Mouse (Mus musculus) kidney, embryonic 16.5 days (tissue): ENCODE measurements at regions not wholly inside any gene's neighbourhood (a gene's known extent, or its start where the extent isn't known, plus 50 kb on each side); places are given as distances from the start of the nearest gene placed in this dataset.

ENCODE experiments used
- ATAC-seq: fragments of 200-750 bp; cut with Nextera tagmentation; 2 replicates; pipeline ENCODE4 v1.8.0; 2017; ENCODE audit warnings: moderate TSS enrichment; ENCODE audit not compliant: low FRiP score, low TSS enrichment
- H3K27ac ChIP-seq: fragments of 300-500 bp; sonication (generic); 2 replicates; pipeline ENCODE4 v1.5.1; 2014; ENCODE audit warnings: low read length
- H3K27me3 ChIP-seq: fragments of 300-500 bp; sonication (generic); 2 replicates; pipeline ENCODE4 v1.6.1; 2014; ENCODE audit warnings: low read length, control low read depth, mixed read lengths; ENCODE audit not compliant: insufficient read depth
- H3K36me3 ChIP-seq: fragments of 300-500 bp; sonication (generic); 2 replicates; pipeline ENCODE4 v1.6.1; 2014; ENCODE audit warnings: low read length, control low read depth, mixed read lengths; ENCODE audit not compliant: insufficient read depth
- H3K4me1 ChIP-seq: fragments of 300-500 bp; sonication (generic); 2 replicates; pipeline ENCODE4 v1.6.1; 2014; ENCODE audit warnings: low read length, control low read depth, mixed read lengths; ENCODE audit not compliant: insufficient read depth
- H3K4me2 ChIP-seq: fragments of 300-500 bp; sonication (generic); replicated peaks from 2 replicates; pipeline ENCODE4 v1.6.1; 2014; ENCODE audit warnings: low read depth, low read length
- H3K4me3 ChIP-seq: fragments of 300-500 bp; sonication (generic); 2 replicates; pipeline ENCODE4 v1.5.1; 2014; ENCODE audit warnings: mild to moderate bottlenecking, low read length
- H3K9ac ChIP-seq: fragments of 300-500 bp; sonication (generic); replicated peaks from 2 replicates; pipeline ENCODE4 v1.6.1; 2014; ENCODE audit warnings: low read length
- H3K9me3 ChIP-seq: fragments of 300-500 bp; sonication (generic); 2 replicates; pipeline ENCODE4 v1.6.1; 2016; ENCODE audit warnings: low read length, control low read depth
- WGBS: fragments of 180-500 bp; shearing (Covaris S2); extraction: QIAGEN DNeasy Blood & Tissue Kit; methylation state at CpG from one replicate; pipeline ENCODE4 v1.1.7; 2014; 5-methylcytosine and 5-hydroxymethylcytosine counted together

GRCm38 (mm10) chr1:164602568-164602967 is 144.4 kb upstream of the Atp1b1 start:
- Histone ChIP-seq H3K27ac (no peak overlapping the region), H3K9ac (no peak overlapping the region), H3K4me3 (no peak overlapping the region), H3K27me3 (no peaks in the 10 kb centered on the region), H3K36me3 (no peaks in the 10 kb centered on the region), H3K4me1 (no peaks in the 10 kb centered on the region), H3K4me2 (no peak overlapping the region), H3K9me3 (no peaks in the 10 kb centered on the region)
- no peak for ATAC-seq
- 94% methylated on average over 5 of the region's 5 CpGs for WGBS

- no peak for ATAC-seq
- H3K27ac ChIP-seq: no peak overlapping the region
- H3K9me3 ChIP-seq: no peaks in the 10 kb centered on the region
- H3K4me1 ChIP-seq: 0 out of 2 replicates have a peak, but pooled peaks cover 7% of the 10 kb centered on the region
- no peak overlapping the region for H3K4me3 ChIP-seq
- H3K27me3 ChIP-seq: no peaks in the 10 kb centered on the region
- no peak overlapping the region for H3K4me2 ChIP-seq
- H3K36me3 ChIP-seq: no peaks in the 10 kb centered on the region
- WGBS: 86% methylated on average over 3 of the region's 3 CpGs
- H3K9ac ChIP-seq: no peak overlapping the region
Measured at GRCm38 (mm10) chr1:164590205-164590613, 132.1 kb upstream of the Atp1b1 start.

GRCm38 (mm10) chr1:164586066-164586989 is 128.2 kb upstream of the Atp1b1 start:
- H3K4me1 ChIP-seq: 0 out of 2 replicates have a peak, but pooled peaks cover 7% of the 10 kb centered on the region
- H3K36me3 ChIP-seq: no peaks in the 10 kb centered on the region
- no peak overlapping the region for H3K4me3 ChIP-seq
- no peak overlapping the region for H3K4me2 ChIP-seq
- H3K9me3 ChIP-seq: no peaks in the 10 kb centered on the region
- WGBS: 32% methylated on average over 11 of the region's 11 CpGs
- no peak overlapping the region for H3K9ac ChIP-seq
- H3K27ac ChIP-seq: no peak overlapping the region
- H3K27me3 ChIP-seq: no peaks in the 10 kb centered on the region
- ATAC-seq: no peak

GRCm38 (mm10) chr1:164576856-164577489 is 118.8 kb upstream of the Atp1b1 start:
- Histone ChIP-seq H3K27me3 (no peaks in the 10 kb centered on the region), H3K9me3 (no peaks in the 10 kb centered on the region), H3K27ac (no peak overlapping the region), H3K4me1 (no peaks in the 10 kb centered on the region), H3K9ac (no peak overlapping the region), H3K4me3 (no peak overlapping the region), H3K4me2 (no peak overlapping the region), H3K36me3 (no peaks in the 10 kb centered on the region)
- no peak for ATAC-seq
- WGBS: 81% methylated on average over 14 of the region's 14 CpGs

- Histone ChIP-seq H3K27ac (no peak overlapping the region), H3K27me3 (no peaks in the 10 kb centered on the region), H3K9me3 (no peaks in the 10 kb centered on the region), H3K4me2 (no peak overlapping the region), H3K4me1 (no peaks in the 10 kb centered on the region), H3K9ac (no peak overlapping the region), H3K4me3 (no peak overlapping the region), H3K36me3 (no peaks in the 10 kb centered on the region)
- 86% methylated on average over 5 of the region's 5 CpGs for WGBS
- no peak for ATAC-seq
Measured at GRCm38 (mm10) chr1:164573639-164574038, 115.5 kb upstream of the Atp1b1 start.

- ATAC-seq: no peak
- Histone ChIP-seq H3K9ac (no peak overlapping the region), H3K9me3 (no peaks in the 10 kb centered on the region), H3K27me3 (no peaks in the 10 kb centered on the region), H3K4me2 (no peak overlapping the region), H3K4me1 (no peaks in the 10 kb centered on the region), H3K4me3 (no peak overlapping the region), H3K36me3 (no peaks in the 10 kb centered on the region), H3K27ac (no peak overlapping the region)
- WGBS: 52% methylated on average over 4 of the region's 4 CpGs
Measured at GRCm38 (mm10) chr1:164572183-164572582, 114.0 kb upstream of the Atp1b1 start.

GRCm38 (mm10) chr1:164571496-164572078 is 113.4 kb upstream of the Atp1b1 start:
- no peaks in the 10 kb centered on the region for H3K4me1 ChIP-seq
- H3K9ac ChIP-seq: no peak overlapping the region
- H3K27me3 ChIP-seq: no peaks in the 10 kb centered on the region
- no peak for ATAC-seq
- H3K36me3 ChIP-seq: no peaks in the 10 kb centered on the region
- no peaks in the 10 kb centered on the region for H3K9me3 ChIP-seq
- no peak overlapping the region for H3K27ac ChIP-seq
- H3K4me2 ChIP-seq: no peak overlapping the region
- no peak overlapping the region for H3K4me3 ChIP-seq
- WGBS: 70% methylated on average over 5 of the region's 5 CpGs

GRCm38 (mm10) chr1:164564847-164565246 is 106.7 kb upstream of the Atp1b1 start:
- Histone ChIP-seq H3K27me3 (no peaks in the 10 kb centered on the region), H3K4me1 (no peaks in the 10 kb centered on the region), H3K9me3 (no peaks in the 10 kb centered on the region), H3K4me3 (no peak overlapping the region), H3K9ac (no peak overlapping the region), H3K36me3 (no peaks in the 10 kb centered on the region), H3K27ac (no peak overlapping the region), H3K4me2 (no peak overlapping the region)
- ATAC-seq: no peak
- WGBS: 92% methylated on average over 6 of the region's 6 CpGs

GRCm38 (mm10) chr1:164559546-164560228 is 101.5 kb upstream of the Atp1b1 start:
- no peaks in the 10 kb centered on the region for H3K27me3 ChIP-seq
- no peaks in the 10 kb centered on the region for H3K9me3 ChIP-seq
- WGBS: 92% methylated on average over 4 of the region's 4 CpGs
- H3K36me3 ChIP-seq: no peaks in the 10 kb centered on the region
- no peak for ATAC-seq
- no peak overlapping the region for H3K9ac ChIP-seq
- H3K4me3 ChIP-seq: no peak overlapping the region
- no peak overlapping the region for H3K27ac ChIP-seq
- H3K4me1 ChIP-seq: no peaks in the 10 kb centered on the region
- H3K4me2 ChIP-seq: no peak overlapping the region
